Mouse (Mus musculus): ENCODE results near the gene Scrt2. TPM values are rescaled to one million over a fixed set of nuclear protein-coding genes. Genes with fewer than 3 reads are reported as not detected.
A peak's percentile ranks its signal among the peaks of the same experiment; 100 is the strongest.
"Not testable (repeated sequence)": the region's sequence is repeated elsewhere in the genome, so short reads cannot be mapped to it uniquely, and the experiment has no call there.

Scrt2 gene
- not detected for total RNA-seq (2021)

DNA sequence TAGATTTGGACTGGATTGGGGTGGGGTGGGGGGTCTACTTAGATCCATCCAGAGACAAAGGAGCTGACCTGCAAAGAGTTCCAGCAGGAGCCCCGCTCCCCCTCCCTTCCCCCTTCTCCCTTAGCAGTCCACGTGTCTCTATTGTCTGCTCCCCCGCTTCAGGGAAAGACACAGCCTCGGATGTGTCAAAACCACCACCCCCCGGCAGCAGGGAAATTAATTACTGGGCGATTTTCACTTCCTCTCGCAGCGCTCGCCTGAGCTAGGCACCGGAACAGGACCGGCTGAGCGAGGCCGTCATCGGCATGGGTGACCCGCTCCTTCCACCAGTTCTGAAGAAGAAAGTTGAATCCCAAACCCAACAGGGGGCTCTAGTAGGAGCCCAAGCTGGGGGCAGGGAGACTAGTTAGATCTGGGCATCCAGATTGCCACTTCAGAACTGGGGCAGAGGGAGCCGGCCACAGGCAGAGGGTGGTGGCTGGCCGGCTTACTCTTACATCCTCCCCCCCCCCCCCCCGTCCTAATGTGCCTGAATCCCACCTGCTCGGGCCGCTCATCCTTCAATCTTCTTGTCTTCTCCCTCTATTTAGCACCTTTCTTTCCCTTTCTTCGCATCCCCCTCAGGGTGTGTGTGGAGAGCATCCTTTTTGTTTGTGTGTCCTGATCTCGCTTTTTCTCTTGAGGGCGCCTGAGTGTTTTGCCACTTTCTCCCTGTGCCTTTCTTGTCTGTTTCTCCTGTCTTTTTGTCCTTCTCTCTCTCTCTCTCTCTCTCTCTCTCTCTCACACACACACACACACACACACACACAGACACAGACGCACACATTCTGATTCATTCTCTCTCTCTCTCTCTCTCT is at the start of gene Scrt2:
TSS of gene Scrt2 (plus strand) at position 845 of the 857 bp plus-strand sequence.
- intact Hi-C loops (cut with DNase I), result no loop called here
- peak in 1 of 2 experiments; percentile 13 for DNase-seq

DNA sequence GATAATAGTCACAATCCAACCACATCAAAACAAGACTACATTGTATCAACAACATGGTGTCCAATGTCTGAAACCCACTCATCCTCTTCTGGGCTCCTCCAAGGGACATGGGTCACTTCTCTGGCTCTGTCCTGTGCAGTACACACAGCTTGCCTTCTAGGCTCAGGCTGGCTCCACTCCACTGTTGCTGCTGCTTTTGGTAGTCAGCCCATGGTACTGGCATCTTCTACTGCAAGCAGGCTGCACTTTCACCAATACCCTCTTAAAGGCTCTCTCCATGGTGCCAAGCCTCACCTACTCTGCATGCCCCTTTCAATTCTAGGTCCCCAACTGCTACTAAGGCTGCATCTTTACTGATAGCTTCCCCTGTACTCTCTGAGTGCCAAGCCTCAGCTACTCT is 41.2 kb upstream of the Scrt2 start:
- no peak for DNase-seq
- intact Hi-C loops (cut with DNase I), result no loop called here

DNA sequence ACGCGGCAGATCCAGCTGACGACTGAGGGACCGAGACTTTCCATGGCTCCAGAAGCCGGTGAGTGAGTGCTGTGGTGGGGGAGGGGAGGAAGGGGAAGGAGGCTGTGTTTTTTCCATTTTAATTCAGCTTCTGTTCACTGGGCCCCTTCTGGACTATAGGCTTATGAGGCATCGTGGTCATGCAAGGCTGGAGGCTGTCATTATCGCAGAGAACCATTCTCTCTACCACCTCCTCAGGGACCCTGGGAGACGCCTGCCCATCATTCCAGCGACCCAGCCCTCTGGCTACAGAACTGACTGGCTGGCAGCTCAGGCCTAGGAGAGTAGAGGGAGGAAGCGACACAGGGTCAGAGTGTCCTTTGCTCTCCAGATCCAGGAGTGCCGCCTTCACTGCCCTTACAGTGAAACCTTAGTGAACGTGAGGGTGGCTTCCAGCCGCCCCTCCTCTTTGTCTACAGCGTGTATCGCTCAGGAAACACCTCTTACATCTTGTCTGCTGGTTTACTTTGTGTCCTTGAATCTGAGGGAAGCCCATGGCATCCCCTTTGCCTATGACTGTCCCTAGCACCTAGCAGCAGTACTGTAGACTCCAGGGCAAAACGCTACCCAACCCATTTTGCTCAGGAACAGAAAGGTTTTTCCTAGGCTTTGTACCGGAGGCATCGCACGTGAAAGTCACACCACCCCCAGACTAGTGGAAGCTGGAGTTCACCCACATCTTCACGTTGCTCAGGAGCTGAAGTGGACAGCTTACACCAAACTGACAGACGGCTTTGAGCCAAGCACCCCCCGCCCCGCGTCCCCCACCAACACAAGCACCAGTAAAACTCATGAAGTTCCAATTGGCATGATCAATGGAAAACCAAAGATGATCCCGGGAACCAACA is 34.0 kb upstream of the Scrt2 start:
- no peak for DNase-seq
- intact Hi-C loops (cut with DNase I), result no loop called here

DNA sequence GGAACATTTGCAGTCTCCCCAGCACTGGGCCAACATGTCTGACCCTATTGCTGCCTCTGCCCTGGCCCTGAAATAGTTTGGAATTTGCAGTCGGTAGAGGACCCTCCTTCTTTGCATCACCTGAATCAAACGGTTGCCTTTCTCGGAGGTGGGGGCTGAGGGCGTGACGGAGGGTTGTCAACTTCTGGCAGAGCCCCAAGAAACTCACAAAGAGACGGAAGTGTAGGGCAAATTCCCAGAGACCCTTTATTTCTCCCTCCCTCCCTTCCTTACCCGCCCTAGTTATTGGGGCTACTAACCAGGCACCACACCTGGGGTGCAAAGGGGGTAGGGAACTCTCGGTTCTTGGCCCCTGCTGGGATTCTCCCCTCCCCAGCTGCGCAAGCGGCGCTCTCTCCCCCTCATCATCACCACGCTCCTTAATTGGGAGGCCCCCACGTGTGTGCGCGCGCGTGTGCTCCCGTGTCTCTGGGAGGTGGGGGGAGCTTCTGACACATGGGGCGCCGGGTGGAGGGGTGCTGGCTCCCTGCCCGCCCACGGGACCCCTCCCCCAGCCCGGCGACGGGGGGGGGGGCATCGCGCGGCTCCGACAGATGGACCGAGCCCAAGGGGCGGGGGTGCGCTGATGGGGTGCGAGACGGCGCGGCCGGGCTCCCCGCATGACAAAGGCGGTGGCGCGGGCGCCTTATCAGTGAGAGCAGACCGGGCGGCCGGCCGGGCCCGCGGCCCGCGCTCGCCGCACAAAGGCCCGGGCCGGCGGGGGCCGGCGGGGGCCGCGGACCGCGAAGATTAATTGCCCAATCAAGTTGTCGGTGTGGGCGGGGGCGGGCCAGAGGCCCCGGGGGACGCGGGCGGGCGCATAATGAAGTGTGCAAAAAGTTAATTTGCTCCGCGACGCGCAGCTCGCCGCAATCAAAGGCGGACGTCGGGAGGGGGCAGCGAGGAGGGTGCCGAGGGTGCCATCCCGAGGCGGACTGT is 33.0 kb upstream of the Scrt2 start:
- no peak for DNase-seq
- intact Hi-C loops (cut with DNase I), result no loop called here

DNA sequence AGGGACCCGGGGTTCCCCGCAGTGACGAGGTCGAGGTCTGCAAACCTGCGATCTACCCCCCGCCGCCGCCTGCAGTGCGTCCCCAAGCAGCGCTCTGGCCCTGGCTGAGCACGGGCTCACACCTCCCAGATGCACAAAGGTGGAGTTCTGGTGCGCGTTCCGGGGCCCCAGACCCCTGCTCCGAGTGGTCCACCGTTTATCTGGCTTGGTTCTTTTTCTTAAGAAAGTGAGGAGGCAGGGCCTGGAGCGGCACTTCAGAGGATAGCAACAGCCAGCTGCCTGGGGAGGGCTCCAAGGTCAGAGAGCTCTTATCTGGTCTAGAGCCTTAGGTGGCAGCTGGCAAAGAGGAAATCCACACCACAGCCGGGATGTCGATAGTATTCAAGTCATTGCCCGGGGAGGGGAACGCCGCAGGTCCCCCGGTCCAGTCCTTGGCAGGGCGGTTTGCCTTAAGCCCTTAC is 32.3 kb upstream of the Scrt2 start:
- no peak for DNase-seq
- intact Hi-C loops (cut with DNase I), result no loop called here

DNA sequence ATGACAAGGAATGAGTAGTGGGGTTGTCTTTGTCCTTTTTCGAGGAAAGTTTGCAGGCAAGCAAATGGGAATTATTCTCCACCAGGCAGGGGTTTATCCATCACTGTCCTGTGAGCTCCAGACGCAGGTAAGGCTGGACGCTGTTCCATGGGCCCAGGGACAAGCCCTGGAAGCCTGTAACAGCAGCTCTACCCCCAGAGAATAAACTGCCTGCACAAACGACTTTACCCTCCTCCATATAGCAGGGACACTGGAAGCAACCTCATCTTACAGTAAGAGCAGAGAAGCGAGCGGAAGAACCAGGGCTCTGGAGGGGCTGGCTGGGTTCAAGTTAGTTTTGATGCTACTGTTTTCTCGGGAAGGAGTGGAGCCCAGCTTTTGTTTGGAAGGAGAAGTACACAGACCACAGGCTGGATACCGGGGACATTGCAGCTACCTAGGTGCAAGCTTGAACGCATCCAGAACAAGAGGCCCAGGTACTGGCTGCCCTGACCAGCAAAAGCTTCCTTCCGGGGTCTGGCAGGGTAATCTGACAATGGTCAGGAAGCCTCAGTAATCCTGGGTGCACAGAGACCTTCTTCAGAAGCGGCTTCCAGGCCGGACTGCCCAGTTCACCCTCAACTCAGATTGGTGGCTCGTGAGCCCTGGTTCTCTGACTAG is 31.6 kb upstream of the Scrt2 start:
- intact Hi-C loops (cut with DNase I), result no loop called here
- no peak for DNase-seq

DNA sequence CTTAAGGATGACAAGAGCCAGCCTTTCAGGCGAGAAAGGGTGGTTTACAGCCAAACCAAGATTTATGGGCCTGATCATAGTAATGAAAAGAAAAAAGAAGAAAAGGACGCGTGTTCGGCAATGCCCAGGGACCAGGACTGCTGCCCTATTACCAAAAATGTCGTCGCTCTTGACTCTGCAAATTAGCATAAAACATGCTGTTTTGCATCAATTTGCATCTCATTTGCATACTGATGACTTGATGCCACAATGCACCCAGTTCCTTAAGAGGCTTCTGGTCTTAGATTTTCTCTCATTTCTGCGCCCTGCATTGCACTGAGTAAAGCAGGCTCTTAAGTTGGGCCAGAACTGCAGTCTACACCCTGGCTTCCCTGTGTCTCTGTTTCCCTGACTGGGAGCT is 31.0 kb upstream of the Scrt2 start:
- intact Hi-C loops (cut with DNase I), result no loop called here
- DNase-seq, result no peak

DNA sequence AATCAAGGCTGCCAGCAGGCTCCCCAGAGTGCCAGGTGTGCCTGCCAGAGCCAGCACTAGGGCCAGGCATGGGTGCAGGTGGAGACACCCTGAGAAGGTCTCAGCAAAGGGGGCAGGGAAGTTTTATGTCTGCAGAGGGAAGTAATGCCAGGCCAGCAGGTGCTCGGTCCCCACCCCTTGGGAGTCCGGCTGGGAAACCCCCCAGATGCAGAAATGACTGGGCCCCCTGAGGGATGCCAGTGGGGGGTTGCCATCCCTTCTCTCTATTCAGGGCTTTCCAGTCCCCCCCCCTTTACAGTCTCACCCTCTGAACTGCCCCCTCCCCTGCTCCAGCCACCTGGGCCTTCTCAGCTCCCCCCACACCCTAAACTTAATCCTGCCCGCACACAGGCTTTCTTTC is 29.3 kb upstream of the Scrt2 start:
- no peak for DNase-seq
- intact Hi-C loops (cut with DNase I), result no loop called here

DNA sequence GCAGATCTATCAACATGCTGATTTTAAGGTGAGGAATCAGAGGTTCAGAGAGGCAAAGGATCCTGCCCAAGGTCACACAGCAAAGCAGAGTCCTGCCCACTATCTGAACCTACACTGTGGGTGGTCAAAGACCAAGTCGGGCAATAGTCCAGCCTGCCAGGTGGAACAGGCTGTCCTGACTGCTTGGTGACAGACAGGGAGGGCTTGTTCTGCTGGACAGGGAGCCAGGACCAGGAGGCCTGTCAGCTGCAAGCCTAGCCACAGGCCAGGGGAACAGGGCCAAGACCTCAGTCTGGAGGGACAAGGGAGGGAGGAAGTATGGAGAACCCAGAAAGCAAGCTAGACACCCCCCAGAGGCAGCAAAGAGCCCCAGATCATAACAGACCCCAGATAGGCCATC is 25.9 kb upstream of the Scrt2 start:
- DNase-seq, result no peak
- intact Hi-C loops (cut with DNase I), result no loop called here

DNA sequence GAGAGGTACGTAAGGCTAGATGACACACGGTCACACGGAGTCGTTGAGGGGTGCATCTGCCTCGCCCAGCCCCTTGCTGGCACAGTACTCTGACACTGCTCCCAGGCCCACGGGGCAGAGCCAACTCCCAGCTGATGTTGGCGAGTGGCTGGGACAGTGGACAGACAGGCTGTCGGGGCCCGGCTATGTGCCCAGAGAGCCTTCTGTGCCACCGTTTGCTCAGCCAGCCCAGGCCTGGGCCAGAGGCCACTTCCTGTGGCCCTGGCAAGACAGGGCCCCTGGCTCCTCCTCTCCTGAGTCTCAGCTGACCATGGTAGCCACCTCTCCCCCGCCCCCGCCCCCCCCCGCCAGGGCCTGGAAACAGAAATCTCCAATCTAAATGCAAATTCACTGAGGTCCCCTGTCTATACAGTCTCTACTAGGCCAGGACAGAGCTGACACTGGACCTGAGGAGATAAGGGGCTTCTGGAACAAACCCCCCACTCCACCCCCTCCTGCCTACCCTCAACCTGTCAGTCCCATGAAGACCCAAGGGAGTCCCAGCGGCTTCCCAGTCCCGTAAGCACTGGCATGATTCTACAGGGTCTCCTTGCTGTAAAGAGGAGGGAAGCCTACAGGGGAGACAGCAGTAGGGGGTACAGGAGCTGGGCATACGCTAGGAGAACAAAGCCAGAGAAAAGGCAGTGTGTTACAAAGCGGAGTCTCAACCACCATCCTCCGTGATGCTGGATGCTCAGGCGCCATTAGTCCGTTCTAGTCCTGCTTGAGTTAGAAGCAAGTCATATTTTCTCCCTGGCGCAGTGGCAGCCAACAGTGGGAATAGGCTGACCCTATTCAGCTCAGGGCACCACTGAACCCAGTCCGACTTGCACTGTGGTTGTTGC is 24.7 kb upstream of the Scrt2 start:
- DNase-seq, result no peak
- intact Hi-C loops (cut with DNase I), result no loop called here

DNA sequence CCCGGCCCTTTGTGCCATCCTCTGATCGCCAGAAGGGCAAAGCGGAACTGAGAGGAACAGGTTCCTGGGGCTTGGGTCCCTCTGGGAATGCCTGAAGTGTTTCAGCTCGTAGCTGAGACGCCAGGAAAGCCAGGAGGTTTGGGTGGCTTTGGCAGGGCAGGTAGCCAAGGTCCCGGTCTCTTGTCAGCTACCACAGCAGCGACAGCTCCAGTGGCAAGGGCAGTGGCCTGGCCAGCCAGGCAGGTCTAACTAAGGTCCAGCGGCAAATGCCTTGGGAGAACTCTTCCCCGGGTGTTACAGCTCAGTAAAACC is 24.1 kb upstream of the Scrt2 start:
- DNase-seq, result no peak
- intact Hi-C loops (cut with DNase I), result no loop called here

DNA sequence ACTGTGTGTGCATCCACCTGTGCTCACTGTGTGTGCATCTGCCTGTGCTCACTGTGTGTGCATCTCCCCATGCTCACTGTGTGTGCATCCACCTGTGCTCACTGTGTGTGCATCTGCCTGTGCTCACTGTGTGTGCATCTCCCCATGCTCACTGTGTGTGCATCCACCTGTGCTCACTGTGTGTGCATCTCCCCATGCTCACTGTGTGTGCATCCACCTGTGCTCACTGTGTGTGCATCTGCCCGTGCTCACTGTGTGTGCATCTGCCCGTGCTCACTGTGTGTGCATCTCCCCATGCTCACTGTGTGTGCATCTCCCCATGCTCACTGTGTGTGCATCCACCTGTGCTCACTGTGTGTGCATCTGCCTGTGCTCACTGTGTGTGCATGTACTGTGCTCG is 18.5 kb upstream of the Scrt2 start:
- DNase-seq; intact Hi-C loops (cut with DNase I): not testable (repeated sequence)

DNA sequence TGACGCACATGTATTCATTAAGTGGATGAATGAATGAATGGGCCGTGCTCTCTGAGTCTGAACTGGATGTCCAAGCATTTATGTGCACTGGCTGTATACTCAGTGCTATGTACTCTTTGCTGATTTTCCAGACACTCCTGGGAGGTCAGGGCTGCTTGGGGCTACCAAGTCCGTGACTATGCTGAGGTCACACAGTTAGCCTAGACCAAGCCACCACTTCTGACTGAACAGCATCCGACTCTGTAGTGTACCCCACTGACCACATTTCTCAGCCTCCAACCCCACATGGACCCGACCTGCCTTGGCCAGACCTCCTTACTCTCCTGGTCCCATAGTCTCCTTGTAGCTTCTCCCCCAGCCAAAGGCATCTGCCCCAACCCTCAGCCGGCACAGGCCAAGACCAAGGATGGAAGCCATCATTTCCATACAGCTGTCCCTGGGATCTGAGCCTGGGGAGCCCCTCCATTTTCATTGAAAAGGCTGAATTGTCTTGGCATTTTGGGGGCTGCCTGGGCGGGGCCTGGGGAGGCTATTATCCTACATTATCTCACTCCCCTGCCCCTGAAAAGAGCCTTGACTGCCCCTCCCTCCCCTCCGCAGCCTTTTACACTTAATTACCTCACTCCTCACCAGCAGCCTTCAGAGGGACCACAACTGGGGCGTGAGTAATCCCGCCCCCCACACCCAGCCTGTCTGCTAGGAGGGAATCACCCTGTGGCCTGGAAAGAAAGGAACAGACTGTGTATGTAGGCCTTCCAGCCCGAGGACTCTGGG is 12.5 kb upstream of the Scrt2 start:
- intact Hi-C loops (cut with DNase I), result no loop called here
- DNase-seq, result no peak

DNA sequence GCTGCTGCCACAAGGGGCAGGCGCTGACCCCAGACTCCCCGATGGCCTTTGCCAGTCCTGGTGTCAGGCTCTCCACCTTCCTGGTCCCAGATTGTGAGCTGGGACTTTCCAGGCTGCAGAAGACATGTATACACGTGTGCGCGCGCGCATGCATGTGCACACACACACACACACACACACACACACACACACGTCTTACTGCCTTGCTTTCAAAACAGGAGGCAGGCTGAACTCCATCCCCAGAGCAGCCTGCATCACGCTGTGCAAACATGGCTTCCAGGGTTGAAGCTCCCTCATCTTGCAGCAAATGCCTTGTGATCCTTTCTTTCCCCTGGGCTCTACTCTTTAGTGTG is 11.9 kb upstream of the Scrt2 start:
- intact Hi-C loops (cut with DNase I), result no loop called here
- no peak for DNase-seq

DNA sequence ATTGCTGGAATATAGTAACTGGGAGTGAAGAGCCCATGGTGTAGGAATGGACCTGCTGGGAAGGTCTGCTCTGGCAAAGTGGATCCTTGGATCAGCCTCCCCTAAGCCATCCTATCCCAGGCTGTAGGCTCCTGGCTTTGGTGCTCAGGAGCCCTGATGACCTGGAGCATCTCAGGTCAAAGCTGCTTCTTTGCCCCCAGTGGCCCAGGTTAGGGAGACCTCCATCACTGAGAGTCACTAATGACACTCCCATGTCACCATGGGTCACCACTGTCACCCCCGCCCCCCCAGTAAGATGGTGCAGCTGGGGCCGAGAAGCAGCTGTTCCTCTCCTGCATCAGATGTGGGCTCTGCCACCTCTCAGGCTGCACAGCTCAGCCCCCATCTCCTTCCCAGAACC is 11.4 kb upstream of the Scrt2 start:
- intact Hi-C loops (cut with DNase I), result no loop called here
- DNase-seq, result no peak

DNA sequence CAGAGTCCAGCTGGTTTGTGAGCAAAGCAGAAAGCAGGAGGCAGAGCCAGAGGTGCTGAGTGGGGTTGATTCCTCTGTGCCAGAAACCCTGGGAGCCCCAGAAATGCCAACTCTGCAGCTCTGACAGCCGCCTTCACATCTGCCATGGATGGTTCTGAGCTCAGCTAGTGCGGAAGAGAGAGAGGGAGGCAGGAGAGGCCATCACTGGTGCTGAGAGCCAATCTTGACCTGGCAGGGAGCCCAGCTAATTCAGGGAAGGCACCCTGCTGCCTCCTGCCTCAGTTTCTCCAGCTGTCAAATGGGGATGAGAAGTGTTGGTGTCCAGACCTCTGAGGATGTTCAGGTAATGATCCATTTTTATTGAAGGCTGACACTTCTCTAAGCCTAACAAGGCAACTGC is 6.8 kb upstream of the Scrt2 start:
- no peak for DNase-seq
- intact Hi-C loops (cut with DNase I), result no loop called here

DNA sequence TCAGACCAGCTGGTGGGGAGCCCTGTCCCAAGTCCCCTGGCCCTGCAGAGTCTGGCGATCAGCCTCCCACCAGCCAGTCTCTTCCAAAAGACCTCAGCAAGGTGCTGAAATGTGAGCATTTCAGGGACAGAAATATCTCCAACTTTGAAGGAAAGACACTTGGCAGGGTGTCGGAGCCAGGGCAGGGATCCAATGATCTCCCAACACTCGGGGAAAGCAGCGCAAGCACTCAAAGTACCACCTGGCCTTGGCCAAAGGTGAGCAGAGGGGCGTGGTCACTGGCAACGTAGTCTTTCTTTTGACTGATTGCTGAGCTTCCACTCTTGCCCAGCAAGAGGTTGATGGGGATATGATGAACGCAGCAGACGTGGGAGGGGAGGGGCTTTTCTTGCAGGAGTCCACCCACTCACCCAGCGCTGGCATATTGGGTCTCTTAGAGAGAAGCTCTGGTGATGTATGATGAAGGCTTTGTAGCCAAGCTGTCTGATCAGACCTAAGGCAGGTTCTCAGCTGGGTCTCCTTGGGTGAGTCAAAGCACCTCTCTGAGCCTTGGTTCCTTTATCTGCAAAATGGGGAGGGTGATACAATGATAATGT is 5.9 kb upstream of the Scrt2 start:
- intact Hi-C loops (cut with DNase I), result no loop called here
- no peak for DNase-seq

DNA sequence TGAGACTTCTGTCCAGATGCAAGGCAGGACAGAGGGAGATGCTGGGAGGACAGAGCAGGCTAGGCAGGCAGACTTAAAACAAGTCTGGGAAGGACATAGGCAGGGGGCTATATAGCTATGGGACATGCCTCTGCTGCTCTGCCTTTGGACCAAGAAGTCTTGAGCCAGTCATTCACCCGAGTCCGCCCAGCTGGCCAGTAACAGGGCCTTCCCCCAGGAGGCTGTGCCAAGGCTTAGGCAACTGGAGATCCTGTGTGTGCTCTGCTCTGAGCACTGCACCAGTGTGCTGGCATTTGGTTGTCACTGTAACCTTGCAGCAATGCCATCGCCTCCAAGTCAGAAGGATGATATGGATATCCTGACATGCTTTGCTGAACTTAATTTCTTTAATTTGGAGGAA is 4.0 kb upstream of the Scrt2 start:
- no peak for DNase-seq
- intact Hi-C loops (cut with DNase I), result no loop called here

All from heart, postnatal 36 days (tissue).